ENCODE assay signal across 10 mouse cellular contexts in genomic region chr11:69915667-69916627, GRCm38 (mm10). TPM values are rescaled to one million over a fixed set of nuclear protein-coding genes. Genes with fewer than 3 reads are reported as not detected.
DNase-seq lines count a peak whose midpoint lies in the region; ATAC-seq and TF ChIP-seq lines count a peak whose summit lies in the region.
"Had no signal": no experiment of that assay in that cellular context is flagged by ENCODE, and none has a peak within 500 bp of the region (broad histone marks: within the 10 kb centered on the region; RNA-seq: fewer than 3 reads in every experiment).

No protein-coding gene starts in this region.

- peak overlapping the region; percentile 99 for H3K4me2 ChIP-seq in embryonic facial prominence, embryonic 13.5 days
- H3K4me2 ChIP-seq in limb, embryonic 15.5 days = 0 out of 2 replicates have a peak overlapping the region, but pooled peaks have one; percentile 82

- H3K9ac ChIP-seq in embryonic facial prominence, embryonic 13.5 days = peak overlapping the region; percentile 91; the same call in 1 of the 2 replicates
- H3K9ac ChIP-seq in limb, embryonic 15.5 days = no peak overlapping the region

- TF ChIP-seq CTCF in C2C12 (IDR thresholded peaks at IDR 0.05; ENCODE audit: control insufficient read depth, insufficient read depth, insufficient read length) = no peak

- H3ac ChIP-seq in C2C12 (ENCODE audit: control insufficient read depth, insufficient read length, low read depth) = no peak overlapping the region

- H3K36me3 ChIP-seq in heart, embryonic 10.5 days = peaks cover 75% of the 10 kb centered on the region
- peaks cover 84% of the 10 kb centered on the region for H3K36me3 ChIP-seq in C2C12 (ENCODE audit: control insufficient read depth, insufficient read depth)
- H3K36me3 ChIP-seq in embryonic facial prominence, embryonic 13.5 days = peaks cover 69% of the 10 kb centered on the region
- peaks cover 67% of the 10 kb centered on the region for H3K36me3 ChIP-seq in limb, embryonic 15.5 days

- peaks cover 55% of the 10 kb centered on the region for H3K4me1 ChIP-seq in heart, embryonic 10.5 days
- H3K4me1 ChIP-seq in embryonic facial prominence, embryonic 13.5 days = peaks cover 48% of the 10 kb centered on the region
- H3K4me1 ChIP-seq in limb, embryonic 15.5 days = peaks cover 42% of the 10 kb centered on the region

- WGBS in heart, embryonic 10.5 days = 62% methylated on average over 5 of the region's 5 CpGs
- 58% methylated on average over 5 of the region's 5 CpGs for WGBS in embryonic facial prominence, embryonic 13.5 days
- WGBS in limb, embryonic 15.5 days = 55% methylated on average over 5 of the region's 5 CpGs

- H3K79me3 ChIP-seq in C2C12 (ENCODE audit: low read depth) = peaks cover 50% of the 10 kb centered on the region

- no peaks in the 10 kb centered on the region for H3K9me3 ChIP-seq in heart, embryonic 10.5 days
- no peaks in the 10 kb centered on the region for H3K9me3 ChIP-seq in embryonic facial prominence, embryonic 13.5 days
- H3K9me3 ChIP-seq in limb, embryonic 15.5 days = no peaks in the 10 kb centered on the region

- peak overlapping the region; percentile 31 for H3K27ac ChIP-seq in heart, embryonic 10.5 days
- H3K27ac ChIP-seq in embryonic facial prominence, embryonic 13.5 days = no peak overlapping the region
- H3K27ac ChIP-seq in limb, embryonic 15.5 days = no peak overlapping the region

- H3K79me2 ChIP-seq in C2C12 (ENCODE audit: control insufficient read depth, insufficient read depth) = peaks cover 70% of the 10 kb centered on the region

- no peaks in the 10 kb centered on the region for H3K27me3 ChIP-seq in heart, embryonic 10.5 days (ENCODE audit: insufficient read depth, poor library complexity, severe bottlenecking)
- no peaks in the 10 kb centered on the region for H3K27me3 ChIP-seq in C2C12 (ENCODE audit: control insufficient read depth, insufficient read depth, insufficient read length)
- H3K27me3 ChIP-seq in embryonic facial prominence, embryonic 13.5 days = no peaks in the 10 kb centered on the region
- H3K27me3 ChIP-seq in limb, embryonic 15.5 days = no peaks in the 10 kb centered on the region
- H3K27me3 ChIP-seq: Patski had no signal

- no peak for ATAC-seq in embryonic facial prominence, embryonic 13.5 days (ENCODE audit: insufficient number of reproducible peaks, insufficient read depth, low FRiP score, low TSS enrichment, low read depth)
- ATAC-seq in limb, embryonic 15.5 days (ENCODE audit: insufficient number of reproducible peaks, low FRiP score, low TSS enrichment, low read depth) = no peak
- ATAC-seq: Patski had no signal

- peak; percentile 76 for DNase-seq in heart, embryonic 10.5 days (ENCODE audit: low spot score)
- no peak for DNase-seq in heart, adult 18-20 months
- DNase-seq in ovary, postnatal 36 days (ENCODE audit: low spot score) = no peak
- no peak for DNase-seq in layer of hippocampus, adult 18-20 months (ENCODE audit: low spot score in 2 of 2)
- no peak for DNase-seq in layer of hippocampus, adult 11-12 months (ENCODE audit: low spot score)
- DNase-seq: lung, postnatal 14 days had no signal

- H3K4me3 ChIP-seq in heart, embryonic 10.5 days = peak overlapping the region; percentile 91
- H3K4me3 ChIP-seq in C2C12 (ENCODE audit: insufficient read depth, poor library complexity, severe bottlenecking) = peak overlapping the region; percentile 3
- peak overlapping the region; percentile 97 for H3K4me3 ChIP-seq in embryonic facial prominence, embryonic 13.5 days
- 0 out of 2 replicates have a peak overlapping the region, but pooled peaks have one; percentile 70 for H3K4me3 ChIP-seq in limb, embryonic 15.5 days

TF ChIP-seq in C2C12, 6 proteins besides CTCF, POLR2A, EP300 and RAD21:
- no peak for TF ChIP-seq MYOD1 (IDR thresholded peaks at IDR 0.05; ENCODE audit: control insufficient read depth, insufficient read length, low read depth)
- no peak for TF ChIP-seq MAX (IDR thresholded peaks at IDR 0.05)
- TF ChIP-seq FOSL1 (IDR thresholded peaks at IDR 0.05; ENCODE audit: insufficient read depth, low read length, poor library complexity, severe bottlenecking) = no peak
- TF ChIP-seq CEBPB (IDR thresholded peaks at IDR 0.05; ENCODE audit: low read depth) = no peak
- TF ChIP-seq USF1 (IDR thresholded peaks at IDR 0.05; ENCODE audit: low read depth) = no peak

RNA-seq across cellular contexts. Expression of gene Gps2, which starts 2.3 kb away (rescaled TPM):
- polyA plus RNA-seq in heart, embryonic 10.5 days (2016; fragmentation: Nextera tagmentation; extraction: Ambion mirVana) = 55.2 and 69.4 TPM in 2 replicates
- total RNA-seq in heart, adult 18-20 months (2021) = 10 to 100 TPM; 26.2 to 27.5 TPM
- 37.3 TPM for polyA plus RNA-seq in C2C12 (2012; fragmentation: generic; extraction: Trizol)
- 79.5 and 85.5 TPM in 2 replicates for polyA plus RNA-seq in embryonic facial prominence, embryonic 13.5 days (2015; fragmentation: Nextera tagmentation; extraction: Ambion mirVana)
- 71.5 and 77.1 TPM in 2 replicates for polyA plus RNA-seq in limb, embryonic 15.5 days (2015; fragmentation: Nextera tagmentation; extraction: Ambion mirVana)
- total RNA-seq in layer of hippocampus, adult 18-20 months (2021) = 10 to 100 TPM; 35.7 to 36.1 TPM

RNA-seq across cellular contexts. Expression of gene Eif5a, which starts 5.8 kb away (rescaled TPM):
- 2,011 and 2,470 TPM in 2 replicates for polyA plus RNA-seq in heart, embryonic 10.5 days (2016; fragmentation: Nextera tagmentation; extraction: Ambion mirVana)
- 100 to 1,000 TPM; 415 to 425 TPM for total RNA-seq in heart, adult 18-20 months (2021)
- 2,142 TPM for polyA plus RNA-seq in C2C12 (2012; fragmentation: generic; extraction: Trizol)
- 1,558 and 1,689 TPM in 2 replicates for polyA plus RNA-seq in embryonic facial prominence, embryonic 13.5 days (2015; fragmentation: Nextera tagmentation; extraction: Ambion mirVana)
- polyA plus RNA-seq in limb, embryonic 15.5 days (2015; fragmentation: Nextera tagmentation; extraction: Ambion mirVana) = 1,601 and 1,681 TPM in 2 replicates
- total RNA-seq in layer of hippocampus, adult 18-20 months (2021) = 100 to 1,000 TPM; 438 to 463 TPM

RNA-seq across cellular contexts. Expression of gene Neurl4, which starts 15.1 kb away (rescaled TPM):
- polyA plus RNA-seq in heart, embryonic 10.5 days (2016; fragmentation: Nextera tagmentation; extraction: Ambion mirVana) = 8.3 and 12.7 TPM in 2 replicates
- total RNA-seq in heart, adult 18-20 months (2021) = 10 to 100 TPM; 42.1 to 48.0 TPM
- polyA plus RNA-seq in C2C12 (2012; fragmentation: generic; extraction: Trizol) = 38.4 TPM
- 12.3 and 12.6 TPM in 2 replicates for polyA plus RNA-seq in embryonic facial prominence, embryonic 13.5 days (2015; fragmentation: Nextera tagmentation; extraction: Ambion mirVana)
- polyA plus RNA-seq in limb, embryonic 15.5 days (2015; fragmentation: Nextera tagmentation; extraction: Ambion mirVana) = 7.1 and 7.3 TPM in 2 replicates
- total RNA-seq in layer of hippocampus, adult 18-20 months (2021) = 100 to 1,000 TPM; 108 to 114 TPM

RNA-seq across cellular contexts. Expression of gene 2810408A11Rik, which starts 15.2 kb away (rescaled TPM):
- 5.5 and 8.7 TPM in 2 replicates for polyA plus RNA-seq in heart, embryonic 10.5 days (2016; fragmentation: Nextera tagmentation; extraction: Ambion mirVana)
- total RNA-seq in heart, adult 18-20 months (2021) = under 1 TPM in 1 of 2 experiments, not detected in 1; 0.41 TPM
- polyA plus RNA-seq in C2C12 (2012; fragmentation: generic; extraction: Trizol) = 2.4 TPM
- polyA plus RNA-seq in embryonic facial prominence, embryonic 13.5 days (2015; fragmentation: Nextera tagmentation; extraction: Ambion mirVana) = 14.8 and 15.6 TPM in 2 replicates
- 7.6 and 8.4 TPM in 2 replicates for polyA plus RNA-seq in limb, embryonic 15.5 days (2015; fragmentation: Nextera tagmentation; extraction: Ambion mirVana)
- under 1 TPM; 0.17 to 0.58 TPM for total RNA-seq in layer of hippocampus, adult 18-20 months (2021)

RNA-seq across cellular contexts. Expression of gene Ybx2, which starts 19.6 kb away (rescaled TPM):
- polyA plus RNA-seq in heart, embryonic 10.5 days (2016; fragmentation: Nextera tagmentation; extraction: Ambion mirVana) = 1.8 and 2.1 TPM in 2 replicates
- 10 to 100 TPM; 14.6 to 23.1 TPM for total RNA-seq in heart, adult 18-20 months (2021)
- polyA plus RNA-seq in C2C12 (2012; fragmentation: generic; extraction: Trizol) = 0.02 TPM
- 7.5 and 10.2 TPM in 2 replicates for polyA plus RNA-seq in embryonic facial prominence, embryonic 13.5 days (2015; fragmentation: Nextera tagmentation; extraction: Ambion mirVana)
- polyA plus RNA-seq in limb, embryonic 15.5 days (2015; fragmentation: Nextera tagmentation; extraction: Ambion mirVana) = 3.6 and 4.6 TPM in 2 replicates
- 1 to 10 TPM; 8.7 to 9.2 TPM for total RNA-seq in layer of hippocampus, adult 18-20 months (2021)

Comparison
In these comparisons a context has a peak if more than half of its experiments do, and no peak if none do; other contexts are left out.
1. H3K4me3 ChIP-seq: peak in every context shown above with its lines; median percentile 97 in embryonic facial prominence, embryonic 13.5 days; 91 in heart, embryonic 10.5 days; 70 in limb, embryonic 15.5 days; 3 in C2C12.